Mouse (Mus musculus): ENCODE data around the gene Dhcr24. TPM values are rescaled to one million over a fixed set of nuclear protein-coding genes. Genes with fewer than 3 reads are reported as not detected.
A peak's percentile ranks its signal among the peaks of the same experiment; 100 is the strongest.

The Dhcr24 gene
- polyA plus RNA-seq, 1 experiment: 28.3 TPM

GRCm38 (mm10) chr4:106530113-106530482, 30.7 kb upstream of the Dhcr24 start:
- TF ChIP-seq CTCF (IDR thresholded peaks at IDR 0.05; ENCODE audit: control insufficient read depth, insufficient read depth, insufficient replicate concordance, low read depth, low read length): no peak
- no peak for TF ChIP-seq POLR2A (IDR thresholded peaks at IDR 0.05; ENCODE audit: control insufficient read depth, low read depth, low read length)
- Histone ChIP-seq H3K4me1 (ENCODE audit: control insufficient read depth, insufficient read depth, low read length) (peaks cover 11% of the 10 kb centered on the region), H3K4me3 (ENCODE audit: control insufficient read depth, low read depth, low read length) (no peak overlapping the region)

GRCm38 (mm10) chr4:106533421-106534080, 27.3 kb upstream of the Dhcr24 start:
- peak; percentile 25; the same call in 1 of the 2 replicates for TF ChIP-seq CTCF (IDR thresholded peaks at IDR 0.05; ENCODE audit: control insufficient read depth, insufficient read depth, insufficient replicate concordance, low read depth, low read length)
- no peak for TF ChIP-seq POLR2A (IDR thresholded peaks at IDR 0.05; ENCODE audit: control insufficient read depth, low read depth, low read length)
- Histone ChIP-seq H3K36me3 (ENCODE audit: control insufficient read depth, insufficient read depth, low read length) (no peaks in the 10 kb centered on the region), H3K27me3 (ENCODE audit: control insufficient read depth, insufficient read depth, low read length) (no peaks in the 10 kb centered on the region), H3K27ac (ENCODE audit: control insufficient read depth, insufficient read depth, low read depth, low read length) (no peak overlapping the region), H3K4me1 (ENCODE audit: control insufficient read depth, insufficient read depth, low read length) (peaks cover 11% of the 10 kb centered on the region), H3K4me3 (ENCODE audit: control insufficient read depth, low read depth, low read length) (no peak overlapping the region)

More at GRCm38 (mm10) chr4:106530113-106530482, 30.7 kb upstream of the Dhcr24 start:
- Histone ChIP-seq H3K27me3 (ENCODE audit: control insufficient read depth, insufficient read depth, low read length) (no peaks in the 10 kb centered on the region), H3K36me3 (ENCODE audit: control insufficient read depth, insufficient read depth, low read length) (no peaks in the 10 kb centered on the region), H3K27ac (ENCODE audit: control insufficient read depth, insufficient read depth, low read depth, low read length) (no peak overlapping the region)

- no peaks in the 10 kb centered on the region for H3K27me3 ChIP-seq (ENCODE audit: control insufficient read depth, insufficient read depth, low read length)
- no peak overlapping the region for H3K4me3 ChIP-seq (ENCODE audit: control insufficient read depth, low read depth, low read length)
- no peak for TF ChIP-seq CTCF (IDR thresholded peaks at IDR 0.05; ENCODE audit: control insufficient read depth, insufficient read depth, insufficient replicate concordance, low read depth, low read length)
- TF ChIP-seq POLR2A (IDR thresholded peaks at IDR 0.05; ENCODE audit: control insufficient read depth, low read depth, low read length): no peak
These were observed 26.6 kb upstream of the Dhcr24 start for GRCm38 (mm10) chr4:106534256-106534655.

DNA sequence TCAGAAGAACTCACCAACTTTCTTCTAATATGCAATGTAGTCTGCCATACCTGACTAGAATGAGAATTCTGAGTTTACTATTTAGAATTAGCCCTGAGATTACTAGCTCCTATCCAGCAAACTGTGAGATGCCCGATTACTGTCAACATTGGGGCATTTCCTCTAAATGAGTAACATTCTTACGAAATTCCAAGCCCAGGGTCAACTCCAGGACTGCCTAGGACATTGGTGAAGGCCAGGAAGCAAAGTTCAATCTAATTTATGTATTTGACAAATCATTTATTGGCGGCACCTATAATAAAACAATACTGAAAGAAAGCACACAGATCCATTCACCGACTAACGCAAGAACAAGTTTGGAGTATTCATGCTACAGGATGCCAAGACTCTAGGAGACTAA, 21.1 kb upstream of the Dhcr24 start:
- H3K27ac ChIP-seq (ENCODE audit: control insufficient read depth, insufficient read depth, low read depth, low read length): no peak overlapping the region
- H3K27me3 ChIP-seq (ENCODE audit: control insufficient read depth, insufficient read depth, low read length): no peaks in the 10 kb centered on the region
- no peaks in the 10 kb centered on the region for H3K36me3 ChIP-seq (ENCODE audit: control insufficient read depth, insufficient read depth, low read length)
- H3K4me1 ChIP-seq (ENCODE audit: control insufficient read depth, insufficient read depth, low read length): no peaks in the 10 kb centered on the region; the same call in 1 of the 2 replicates
- no peak overlapping the region for H3K4me3 ChIP-seq (ENCODE audit: control insufficient read depth, low read depth, low read length)
- TF ChIP-seq POLR2A (IDR thresholded peaks at IDR 0.05; ENCODE audit: control insufficient read depth, low read depth, low read length): no peak
- no peak for TF ChIP-seq CTCF (IDR thresholded peaks at IDR 0.05; ENCODE audit: control insufficient read depth, insufficient read depth, insufficient replicate concordance, low read depth, low read length)

More at GRCm38 (mm10) chr4:106534256-106534655, 26.6 kb upstream of the Dhcr24 start:
- H3K36me3 ChIP-seq (ENCODE audit: control insufficient read depth, insufficient read depth, low read length): no peaks in the 10 kb centered on the region
- no peak overlapping the region for H3K27ac ChIP-seq (ENCODE audit: control insufficient read depth, insufficient read depth, low read depth, low read length)
- H3K4me1 ChIP-seq (ENCODE audit: control insufficient read depth, insufficient read depth, low read length): peaks cover 7% of the 10 kb centered on the region

- TF ChIP-seq CTCF (IDR thresholded peaks at IDR 0.05; ENCODE audit: control insufficient read depth, insufficient read depth, insufficient replicate concordance, low read depth, low read length) (no peak), POLR2A (IDR thresholded peaks at IDR 0.05; ENCODE audit: control insufficient read depth, low read depth, low read length) (no peak)
- Histone ChIP-seq H3K27ac (ENCODE audit: control insufficient read depth, insufficient read depth, low read depth, low read length) (no peak overlapping the region), H3K4me3 (ENCODE audit: control insufficient read depth, low read depth, low read length) (no peak overlapping the region), H3K4me1 (ENCODE audit: control insufficient read depth, insufficient read depth, low read length) (no peaks in the 10 kb centered on the region; the same call in 1 of the 2 replicates), H3K36me3 (ENCODE audit: control insufficient read depth, insufficient read depth, low read length) (no peaks in the 10 kb centered on the region), H3K27me3 (ENCODE audit: control insufficient read depth, insufficient read depth, low read length) (no peaks in the 10 kb centered on the region)
These were observed 19.3 kb upstream of the Dhcr24 start for GRCm38 (mm10) chr4:106541491-106541890.

DNA sequence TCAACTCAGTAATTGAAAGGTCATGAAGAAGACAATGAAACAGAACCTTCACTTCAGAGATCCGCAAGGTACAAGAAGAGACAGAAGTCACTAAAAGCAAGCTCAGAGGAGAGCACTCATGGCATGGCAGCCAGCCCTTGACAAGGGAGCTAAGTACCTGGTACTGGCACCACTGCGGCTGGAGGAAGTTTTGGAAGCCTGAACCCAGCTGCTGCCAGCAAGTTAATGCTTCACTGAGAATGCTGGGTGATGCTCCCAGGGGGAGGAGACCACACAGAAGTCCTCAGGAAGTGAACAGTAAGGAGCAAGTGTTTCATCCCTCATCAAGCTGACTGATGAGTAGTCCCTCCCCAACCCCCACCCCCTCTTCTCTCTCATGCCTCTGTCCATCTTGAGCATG, 18.6 kb upstream of the Dhcr24 start:
- Histone ChIP-seq H3K4me3 (ENCODE audit: control insufficient read depth, low read depth, low read length) (no peak overlapping the region), H3K27ac (ENCODE audit: control insufficient read depth, insufficient read depth, low read depth, low read length) (no peak overlapping the region), H3K36me3 (ENCODE audit: control insufficient read depth, insufficient read depth, low read length) (no peaks in the 10 kb centered on the region), H3K4me1 (ENCODE audit: control insufficient read depth, insufficient read depth, low read length) (no peaks in the 10 kb centered on the region; the same call in 1 of the 2 replicates), H3K27me3 (ENCODE audit: control insufficient read depth, insufficient read depth, low read length) (no peaks in the 10 kb centered on the region)
- TF ChIP-seq CTCF (IDR thresholded peaks at IDR 0.05; ENCODE audit: control insufficient read depth, insufficient read depth, insufficient replicate concordance, low read depth, low read length) (no peak), POLR2A (IDR thresholded peaks at IDR 0.05; ENCODE audit: control insufficient read depth, low read depth, low read length) (no peak)

- Histone ChIP-seq H3K4me1 (ENCODE audit: control insufficient read depth, insufficient read depth, low read length) (no peaks in the 10 kb centered on the region; the same call in 1 of the 2 replicates), H3K27me3 (ENCODE audit: control insufficient read depth, insufficient read depth, low read length) (no peaks in the 10 kb centered on the region), H3K27ac (ENCODE audit: control insufficient read depth, insufficient read depth, low read depth, low read length) (no peak overlapping the region), H3K4me3 (ENCODE audit: control insufficient read depth, low read depth, low read length) (no peak overlapping the region), H3K36me3 (ENCODE audit: control insufficient read depth, insufficient read depth, low read length) (no peaks in the 10 kb centered on the region)
- TF ChIP-seq POLR2A (IDR thresholded peaks at IDR 0.05; ENCODE audit: control insufficient read depth, low read depth, low read length) (no peak), CTCF (IDR thresholded peaks at IDR 0.05; ENCODE audit: control insufficient read depth, insufficient read depth, insufficient replicate concordance, low read depth, low read length) (no peak)
These were observed 14.9 kb upstream of the Dhcr24 start for GRCm38 (mm10) chr4:106545817-106546373.

All from testis, adult 2 months (tissue).